Mouse (Mus musculus) heart, embryonic 13.5 days (tissue): Measurements from ENCODE around the gene H3f3a. TPM values are rescaled to one million over a fixed set of nuclear protein-coding genes. Genes with fewer than 3 reads are reported as not detected.

Experiments used
- ATAC-seq: fragments of 200-750 bp; cut with Nextera tagmentation; 2 replicates; pipeline ENCODE4 v1.8.0; 2017; ENCODE audit warnings: moderate TSS enrichment; ENCODE audit not compliant: insufficient number of reproducible peaks, low FRiP score, low TSS enrichment; ENCODE audit errors: extremely low read depth
- H3K27ac ChIP-seq: fragments of 300-500 bp; sonication (generic); replicated peaks from 2 replicates; pipeline ENCODE4 v1.5.1; 2015; ENCODE audit warnings: moderate library complexity, mild to moderate bottlenecking, inconsistent platforms
- H3K27me3 ChIP-seq: fragments of 300-500 bp; sonication (generic); replicated peaks from 2 replicates; pipeline ENCODE4 v1.6.1; 2015; ENCODE audit warnings: mild to moderate bottlenecking, inconsistent platforms
- H3K36me3 ChIP-seq: fragments of 300-500 bp; sonication (generic); 2 replicates; pipeline ENCODE4 v1.6.1; 2015; ENCODE audit warnings: mild to moderate bottlenecking, inconsistent platforms
- H3K4me1 ChIP-seq: fragments of 300-500 bp; sonication (generic); 2 replicates; pipeline ENCODE4 v1.6.1; 2015; ENCODE audit warnings: inconsistent platforms
- H3K4me2 ChIP-seq: fragments of 300-500 bp; sonication (generic); 2 replicates; pipeline ENCODE4 v1.6.1; 2015; ENCODE audit warnings: inconsistent platforms, mild to moderate bottlenecking, moderate library complexity
- H3K4me3 ChIP-seq: fragments of 300-500 bp; sonication (generic); 2 replicates; pipeline ENCODE4 v1.5.1; 2015; ENCODE audit warnings: moderate library complexity, mild to moderate bottlenecking, inconsistent platforms
- H3K9ac ChIP-seq: fragments of 300-500 bp; sonication (generic); 2 replicates; pipeline ENCODE4 v1.6.1; 2015; ENCODE audit warnings: inconsistent platforms, mild to moderate bottlenecking, moderate library complexity
- H3K9me3 ChIP-seq: fragments of 300-500 bp; sonication (generic); 2 replicates; pipeline ENCODE4 v1.6.1; 2016; ENCODE audit warnings: inconsistent platforms
- WGBS: fragments of 180-500 bp; shearing (Covaris S2); methylation state at CpG from one replicate; pipeline ENCODE4 v1.1.7; 2015; ENCODE audit warnings: mixed read lengths; 5-methylcytosine and 5-hydroxymethylcytosine counted together
- polyA plus RNA-seq: library from polyadenylated mRNA; unstranded; fragments of >200 nt; fragmentation: Nextera tagmentation; extraction: Ambion mirVana; gene quantifications from 2 replicates; pipeline ENCODE4 v1.2.1, GENCODE M21; 2015

Gene H3f3a
- polyA plus RNA-seq, 1 experiment from 2014 or later, result 1,623 TPM

DNA sequence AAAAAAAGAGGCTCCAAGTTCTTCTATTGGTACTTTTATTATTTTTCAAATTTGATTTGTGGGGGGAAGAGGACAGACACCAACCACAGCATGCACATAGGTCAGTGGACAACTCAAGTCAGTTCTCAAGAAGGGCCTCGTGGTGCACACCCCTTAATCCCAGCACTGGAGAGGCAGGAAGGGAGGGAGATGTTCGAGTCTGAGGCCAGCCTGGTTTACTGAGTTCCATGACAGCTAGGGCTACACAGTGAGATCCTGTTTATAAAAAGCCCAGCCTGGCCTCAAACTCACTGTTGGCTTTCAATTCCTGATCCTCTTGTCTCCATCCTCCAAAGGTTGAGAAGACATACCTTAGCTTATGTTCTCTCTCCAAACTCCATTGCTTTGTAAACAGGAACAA is 12.9 kb downstream of the H3f3a start:
- H3K4me2 ChIP-seq, result no peak overlapping the region
- 47% methylated on average over 2 of the region's 2 CpGs for WGBS
- H3K4me3 ChIP-seq, result no peak overlapping the region
- no peak overlapping the region for H3K27ac ChIP-seq
- peaks cover 58% of the 10 kb centered on the region for H3K36me3 ChIP-seq
- H3K9ac ChIP-seq, result no peak overlapping the region
- H3K27me3 ChIP-seq, result no peaks in the 10 kb centered on the region
- peaks cover 4% of the 10 kb centered on the region for H3K9me3 ChIP-seq
- peaks cover 9% of the 10 kb centered on the region for H3K4me1 ChIP-seq
- no peak for ATAC-seq

DNA sequence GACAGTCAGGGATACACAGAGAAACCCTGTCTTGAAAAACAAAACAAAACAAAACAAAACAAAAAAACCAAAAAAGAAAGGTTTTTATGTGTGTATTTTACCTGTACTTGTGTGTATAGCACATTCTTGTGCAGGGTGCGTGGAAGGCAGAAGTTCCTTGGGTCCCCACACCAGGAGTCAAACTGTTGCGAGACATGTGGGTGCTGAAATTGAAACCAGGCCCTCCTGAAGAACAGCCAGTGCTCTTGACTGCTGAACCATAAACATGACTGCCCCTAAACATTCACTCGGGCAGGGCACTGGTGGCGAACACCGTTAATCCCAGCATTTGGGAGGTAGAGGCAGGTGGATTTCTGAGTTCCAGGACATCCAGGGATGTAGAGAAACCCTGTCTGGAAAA is 13.7 kb downstream of the H3f3a start:
- no peak overlapping the region for H3K27ac ChIP-seq
- H3K4me3 ChIP-seq, result no peak overlapping the region
- H3K36me3 ChIP-seq, result peaks cover 50% of the 10 kb centered on the region
- 95% methylated on average over 5 of the region's 5 CpGs for WGBS
- peaks cover 4% of the 10 kb centered on the region for H3K9me3 ChIP-seq
- ATAC-seq, result no peak
- H3K4me2 ChIP-seq, result no peak overlapping the region
- H3K9ac ChIP-seq, result no peak overlapping the region
- peaks cover 9% of the 10 kb centered on the region for H3K4me1 ChIP-seq
- no peaks in the 10 kb centered on the region for H3K27me3 ChIP-seq

DNA sequence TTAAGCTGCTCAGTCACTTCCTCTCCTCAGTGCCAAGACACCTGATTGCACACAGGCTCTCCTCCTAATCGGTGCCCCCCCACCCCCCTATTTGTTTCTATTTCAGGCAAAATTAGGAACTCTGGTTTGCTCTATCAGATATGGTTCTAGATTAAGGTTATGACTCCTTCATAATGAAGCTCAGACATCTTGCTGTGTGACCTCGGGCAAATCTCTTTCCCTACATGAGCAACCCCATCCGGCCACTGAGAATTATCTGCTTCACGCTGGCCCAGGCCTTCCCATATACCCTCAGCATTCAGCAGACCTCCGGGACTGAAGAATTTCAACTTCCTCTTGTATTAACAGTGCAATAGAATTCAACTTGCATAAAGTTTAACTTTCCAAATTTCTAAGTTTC is 14.5 kb downstream of the H3f3a start:
- Histone ChIP-seq H3K9me3 (peaks cover 4% of the 10 kb centered on the region), H3K27ac (no peak overlapping the region), H3K4me1 (peaks cover 11% of the 10 kb centered on the region), H3K36me3 (peaks cover 43% of the 10 kb centered on the region), H3K4me2 (no peak overlapping the region), H3K4me3 (no peak overlapping the region), H3K27me3 (no peaks in the 10 kb centered on the region), H3K9ac (no peak overlapping the region)
- 82% methylated on average over 5 of the region's 5 CpGs for WGBS
- ATAC-seq, result no peak

DNA sequence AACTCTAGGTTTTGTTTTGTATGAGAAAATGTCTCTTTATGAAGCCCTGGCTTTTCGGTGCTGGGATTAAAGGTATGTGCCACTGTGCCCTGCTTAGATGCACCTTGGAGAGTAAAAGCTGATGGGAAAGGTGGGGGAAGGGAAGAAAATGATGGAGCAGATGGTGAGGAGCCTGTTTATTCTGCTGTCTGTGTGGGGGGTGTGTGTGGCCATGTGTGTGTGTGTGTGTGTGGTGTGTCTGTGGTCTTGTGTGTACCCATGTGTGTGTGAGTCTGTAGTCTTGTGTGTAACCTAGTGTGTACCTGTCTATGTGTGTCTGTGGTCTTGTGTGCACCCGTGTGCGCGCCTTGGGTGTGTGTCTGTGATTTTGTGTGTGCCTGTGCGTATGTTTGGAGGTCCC is 15.1 kb downstream of the H3f3a start:
- H3K36me3 ChIP-seq, result peaks cover 37% of the 10 kb centered on the region
- H3K27me3 ChIP-seq, result no peaks in the 10 kb centered on the region
- H3K4me1 ChIP-seq, result peaks cover 17% of the 10 kb centered on the region
- no peak for ATAC-seq
- H3K9ac ChIP-seq, result no peak overlapping the region
- H3K4me2 ChIP-seq, result no peak overlapping the region
- no peak overlapping the region for H3K4me3 ChIP-seq
- no peak overlapping the region for H3K27ac ChIP-seq
- 93% methylated on average over 5 of the region's 5 CpGs for WGBS
- peaks cover 4% of the 10 kb centered on the region for H3K9me3 ChIP-seq

DNA sequence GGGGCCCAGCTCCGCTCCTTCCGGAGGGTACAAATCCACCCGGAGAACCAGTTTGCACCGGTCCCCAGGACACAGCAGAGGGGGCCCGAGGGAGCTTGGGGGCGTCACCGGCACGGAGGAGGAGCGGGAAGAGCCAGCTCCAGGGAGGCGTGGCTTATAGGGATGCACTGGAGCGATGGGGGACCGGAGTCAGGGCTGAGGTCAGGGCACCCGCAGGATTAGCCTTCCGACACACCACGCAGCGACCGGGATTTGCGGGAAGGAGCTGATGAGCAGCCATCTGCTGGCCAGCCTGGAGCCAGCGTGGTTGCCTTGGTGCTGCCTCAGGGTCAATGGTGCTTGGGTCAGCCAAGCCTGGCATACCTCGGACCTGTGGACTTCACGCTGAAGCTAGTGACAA is 19.6 kb downstream of the H3f3a start:
- H3K36me3 ChIP-seq, result peaks cover 4% of the 10 kb centered on the region; the same call in 1 of the 2 replicates
- WGBS, result 1% methylated on average over 21 of the region's 21 CpGs
- ATAC-seq, result peak; percentile 78
- peak overlapping the region; percentile 83 for H3K4me2 ChIP-seq
- H3K4me1 ChIP-seq, result peaks cover 10% of the 10 kb centered on the region
- H3K4me3 ChIP-seq, result peak overlapping the region; percentile 52
- peak overlapping the region; percentile 76 for H3K9ac ChIP-seq
- H3K27ac ChIP-seq, result no peak overlapping the region
- peaks cover 4% of the 10 kb centered on the region for H3K9me3 ChIP-seq
- 0 out of 2 replicates have a peak, but pooled peaks cover 6% of the 10 kb centered on the region for H3K27me3 ChIP-seq

DNA sequence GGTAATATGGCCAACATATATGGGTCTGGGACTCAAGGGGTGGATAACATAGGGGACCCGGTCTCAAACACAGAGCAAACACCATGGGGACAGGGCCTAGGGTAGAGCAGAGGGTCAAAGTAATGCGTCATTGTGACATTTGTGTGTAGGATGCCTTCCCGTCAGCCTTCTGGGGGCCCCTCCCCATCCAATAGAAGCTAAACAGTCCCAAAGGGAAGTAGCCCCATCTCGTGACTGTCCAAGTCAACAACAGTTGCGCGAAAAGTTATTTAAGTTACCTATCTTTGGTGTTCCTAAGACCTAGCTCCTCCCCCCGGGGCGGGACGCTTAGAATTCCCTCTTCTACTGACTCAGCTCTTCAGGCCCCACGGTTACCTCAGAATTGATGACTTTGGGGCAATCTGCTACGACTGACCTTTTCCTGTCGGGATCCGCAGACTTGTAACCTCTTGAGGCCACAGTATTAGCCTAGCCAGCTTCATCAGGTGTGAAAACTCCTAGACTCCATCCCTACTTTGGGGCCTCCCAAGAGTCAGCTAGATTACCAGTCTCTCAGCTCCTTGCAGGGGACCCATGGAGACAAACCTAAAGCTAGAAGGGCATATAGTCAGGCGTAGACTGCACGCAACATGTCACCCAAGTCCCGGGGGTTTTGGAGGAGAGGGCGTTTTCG is 20.2 kb downstream of the H3f3a start:
- Histone ChIP-seq H3K9me3 (peaks cover 4% of the 10 kb centered on the region), H3K4me3 (peak overlapping the region; percentile 52), H3K4me2 (peak overlapping the region; percentile 83), H3K9ac (peak overlapping the region; percentile 76), H3K4me1 (peaks cover 10% of the 10 kb centered on the region), H3K27me3 (0 out of 2 replicates have a peak, but pooled peaks cover 6% of the 10 kb centered on the region), H3K36me3 (peaks cover 4% of the 10 kb centered on the region; the same call in 1 of the 2 replicates), H3K27ac (no peak overlapping the region)
- 0 out of 2 replicates have a peak, but pooled peaks have one; percentile 20 for ATAC-seq
- whole genome bisulfite sequencing, result 13% methylated on average over 18 of the region's 18 CpGs

DNA sequence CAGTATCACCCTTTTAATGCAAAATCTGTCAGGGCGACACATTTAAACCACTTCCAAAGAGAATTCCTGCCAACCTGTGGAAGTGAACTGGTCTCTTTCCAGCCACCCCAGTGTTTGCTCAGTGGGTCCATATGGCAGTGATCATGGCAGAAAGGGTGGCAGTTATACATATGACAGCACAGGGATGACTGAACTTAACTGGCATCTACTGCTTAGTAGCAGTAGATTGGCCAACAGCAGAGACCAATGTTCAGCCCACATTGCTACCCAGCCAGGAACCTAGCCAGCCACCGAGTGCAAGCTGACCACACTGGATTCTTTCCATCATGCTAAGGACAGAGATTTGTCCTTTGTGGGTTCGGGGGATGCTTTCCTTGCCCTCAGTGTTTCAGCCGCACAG is 20.9 kb downstream of the H3f3a start:
- no peak for ATAC-seq
- 78% methylated on average over 4 of the region's 4 CpGs for WGBS
- Histone ChIP-seq H3K27ac (no peak overlapping the region), H3K27me3 (0 out of 2 replicates have a peak, but pooled peaks cover 6% of the 10 kb centered on the region), H3K4me3 (no peak overlapping the region), H3K9me3 (peaks cover 4% of the 10 kb centered on the region), H3K36me3 (0 out of 2 replicates have a peak, but pooled peaks cover 4% of the 10 kb centered on the region), H3K4me1 (peaks cover 10% of the 10 kb centered on the region), H3K9ac (no peak overlapping the region), H3K4me2 (0 out of 2 replicates have a peak overlapping the region, but pooled peaks have one; percentile 83)

DNA sequence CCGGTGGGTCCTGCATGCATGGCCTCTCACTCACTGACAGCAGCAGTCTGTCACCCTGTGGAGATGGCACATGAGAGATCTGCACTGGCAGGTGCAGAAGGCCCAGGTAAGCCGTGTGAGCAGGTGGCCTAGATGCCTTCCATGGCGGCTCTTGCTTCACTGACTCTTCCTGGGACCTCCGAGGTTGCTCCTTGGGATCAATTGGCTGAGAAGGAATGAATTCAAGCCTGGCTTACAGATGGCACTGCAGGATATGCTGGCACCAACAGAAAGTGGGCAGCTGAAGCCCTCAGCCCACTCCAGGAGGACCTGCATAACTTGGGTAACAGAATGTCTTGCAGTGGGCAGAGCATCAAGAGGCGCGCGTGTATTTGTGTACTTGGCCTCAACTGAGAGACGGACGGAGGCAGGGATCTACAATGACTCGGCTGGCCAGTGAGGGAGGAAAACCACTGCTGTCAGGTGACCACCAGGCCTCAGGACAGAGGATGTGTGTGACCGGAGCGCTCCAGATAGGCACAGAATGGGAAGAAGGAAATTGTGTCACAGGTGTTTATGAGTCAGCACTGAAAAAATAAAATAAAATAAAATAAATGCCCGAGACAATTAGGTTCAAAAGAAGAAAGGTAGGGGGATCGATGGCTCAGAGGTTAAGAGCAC is 21.8 kb downstream of the H3f3a start:
- WGBS, result 78% methylated on average over 14 of the region's 14 CpGs
- Histone ChIP-seq H3K9ac (no peak overlapping the region), H3K36me3 (0 out of 2 replicates have a peak, but pooled peaks cover 3% of the 10 kb centered on the region), H3K4me1 (peaks cover 10% of the 10 kb centered on the region), H3K4me3 (no peak overlapping the region), H3K9me3 (peaks cover 4% of the 10 kb centered on the region), H3K27ac (no peak overlapping the region), H3K4me2 (no peak overlapping the region), H3K27me3 (0 out of 2 replicates have a peak, but pooled peaks cover 6% of the 10 kb centered on the region)
- no peak for ATAC-seq

DNA sequence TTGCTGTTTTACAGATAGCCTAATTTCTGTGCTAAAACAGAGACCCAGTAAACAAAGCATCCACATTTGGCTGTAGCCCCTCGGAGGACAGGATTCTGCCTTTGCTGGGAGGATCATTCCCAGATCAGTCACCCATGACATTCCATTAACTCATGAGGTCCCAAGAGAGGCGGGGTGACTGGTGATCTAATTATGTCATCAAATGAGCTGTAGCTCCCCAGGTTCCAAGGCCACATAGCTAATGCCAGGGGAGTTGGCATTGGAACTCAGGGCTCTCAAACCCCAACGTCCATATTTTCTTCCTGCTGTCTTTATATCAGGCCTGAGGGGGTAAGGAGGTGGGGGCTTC is 30.2 kb downstream of the H3f3a start:
- Histone ChIP-seq H3K36me3 (no peaks in the 10 kb centered on the region), H3K4me1 (0 out of 2 replicates have a peak, but pooled peaks cover 6% of the 10 kb centered on the region), H3K9ac (no peak overlapping the region), H3K9me3 (no peaks in the 10 kb centered on the region), H3K27ac (0 out of 2 replicates have a peak overlapping the region, but pooled peaks have one; percentile 1), H3K27me3 (no peaks in the 10 kb centered on the region), H3K4me3 (no peak overlapping the region), H3K4me2 (no peak overlapping the region)
- no peak for ATAC-seq
- 44% methylated on average over 3 of the region's 3 CpGs for WGBS

DNA sequence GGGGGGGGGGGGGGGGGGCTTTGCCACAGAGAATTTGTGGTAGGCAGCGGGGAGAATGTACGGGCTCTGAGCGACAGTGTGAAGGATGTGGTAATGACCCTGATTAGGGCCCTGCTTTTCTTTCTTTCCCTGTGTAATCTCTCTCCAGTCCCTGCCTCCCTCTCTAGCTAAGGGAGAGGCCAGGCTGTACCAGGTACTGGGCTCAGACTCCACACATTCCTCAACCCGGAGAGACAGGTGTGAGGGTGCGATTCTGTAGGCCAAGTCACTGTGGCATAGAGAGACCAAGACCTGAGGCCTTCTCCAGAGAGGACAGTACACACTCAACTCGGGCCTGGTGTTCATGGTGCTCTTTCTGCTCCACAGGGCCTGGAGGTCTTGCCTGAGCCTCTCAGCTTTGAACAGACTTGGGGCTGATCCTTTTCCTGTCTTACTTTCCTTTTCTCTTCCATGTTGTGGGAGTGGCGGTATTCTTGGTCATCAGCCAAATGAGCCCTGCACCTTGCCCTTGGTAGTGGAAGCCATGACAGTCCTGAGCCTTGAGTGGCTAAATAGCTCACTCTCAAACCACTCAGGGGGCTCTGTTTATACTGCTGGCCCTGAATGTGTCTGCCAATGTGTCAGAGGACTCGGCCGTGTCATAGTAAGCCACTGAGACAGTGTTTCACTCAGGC is 30.7 kb downstream of the H3f3a start:
- Histone ChIP-seq H3K36me3 (no peaks in the 10 kb centered on the region), H3K4me3 (no peak overlapping the region), H3K9ac (0 out of 2 replicates have a peak overlapping the region, but pooled peaks have one; percentile 6), H3K4me2 (no peak overlapping the region), H3K27ac (0 out of 2 replicates have a peak overlapping the region, but pooled peaks have one; percentile 1), H3K27me3 (no peaks in the 10 kb centered on the region), H3K9me3 (no peaks in the 10 kb centered on the region), H3K4me1 (0 out of 2 replicates have a peak, but pooled peaks cover 6% of the 10 kb centered on the region)
- peak; percentile 17; the same call in 1 of the 2 replicates for ATAC-seq
- 57% methylated on average over 9 of the region's 9 CpGs for WGBS

DNA sequence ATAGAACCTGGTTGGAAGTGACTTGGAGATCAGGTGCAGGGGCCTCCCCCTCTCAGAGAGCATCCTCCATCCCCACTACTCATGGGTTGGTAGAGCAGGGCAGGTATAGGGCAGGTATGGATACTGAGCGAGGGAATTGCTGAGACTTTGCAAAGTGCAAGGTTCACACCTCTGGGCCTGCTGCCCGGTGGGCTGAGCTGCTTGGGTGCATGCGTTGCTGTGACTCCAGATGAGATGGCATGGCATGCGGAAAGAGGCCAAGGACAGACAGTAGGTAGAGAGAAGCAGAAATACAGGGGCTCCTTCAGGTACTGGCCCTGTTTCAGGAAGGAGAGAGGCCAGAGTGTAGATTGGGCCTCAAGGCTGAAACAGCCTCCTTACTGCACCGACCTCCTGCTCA is 32.5 kb downstream of the H3f3a start:
- Histone ChIP-seq H3K4me3 (no peak overlapping the region), H3K9me3 (no peaks in the 10 kb centered on the region)
- WGBS, result 74% methylated on average over 5 of the region's 5 CpGs

More for the DNA sequence above, 32.5 kb downstream of the H3f3a start:
- H3K4me2 ChIP-seq, result no peak overlapping the region
- H3K4me1 ChIP-seq, result peaks cover 17% of the 10 kb centered on the region
- no peak for ATAC-seq
- no peak overlapping the region for H3K27ac ChIP-seq
- no peaks in the 10 kb centered on the region for H3K27me3 ChIP-seq
- H3K9ac ChIP-seq, result no peak overlapping the region
- no peaks in the 10 kb centered on the region for H3K36me3 ChIP-seq
